Mouse (Mus musculus) hindbrain, embryonic 12.5 days (tissue): ENCODE results near the gene Copz2. TPM values are rescaled to one million over a fixed set of nuclear protein-coding genes. Genes with fewer than 3 reads are reported as not detected.

Source experiments
- ATAC-seq: fragments of 200-750 bp; cut with Nextera tagmentation; 2 replicates; pipeline ENCODE4 v1.8.0; 2017; ENCODE audit warnings: moderate TSS enrichment; ENCODE audit not compliant: low FRiP score
- H3K27ac ChIP-seq: fragments of 300-500 bp; sonication (generic); 2 replicates; pipeline ENCODE4 v1.5.1; 2016; ENCODE audit warnings: mild to moderate bottlenecking
- H3K27me3 ChIP-seq: fragments of 300-500 bp; sonication (generic); 2 replicates; pipeline ENCODE4 v1.6.1; 2016; ENCODE audit warnings: mild to moderate bottlenecking
- H3K36me3 ChIP-seq: fragments of 300-500 bp; sonication (generic); 2 replicates; pipeline ENCODE4 v1.6.1; 2016; ENCODE audit warnings: mild to moderate bottlenecking
- H3K4me1 ChIP-seq: fragments of 300-500 bp; sonication (generic); 2 replicates; pipeline ENCODE4 v1.6.1; 2016
- H3K4me2 ChIP-seq: fragments of 300-500 bp; sonication (generic); replicated peaks from 2 replicates; pipeline ENCODE4 v1.6.1; 2016; ENCODE audit warnings: mild to moderate bottlenecking
- H3K4me3 ChIP-seq: fragments of 300-500 bp; sonication (generic); 2 replicates; pipeline ENCODE4 v1.5.1; 2016; ENCODE audit warnings: mild to moderate bottlenecking
- H3K9ac ChIP-seq: fragments of 300-500 bp; sonication (generic); 2 replicates; pipeline ENCODE4 v1.6.1; 2016; ENCODE audit warnings: mild to moderate bottlenecking, moderate library complexity
- H3K9me3 ChIP-seq: fragments of 300-500 bp; sonication (generic); replicated peaks from 2 replicates; pipeline ENCODE4 v1.6.1; 2016; ENCODE audit warnings: mild to moderate bottlenecking
- WGBS: fragments of 180-500 bp; shearing (Covaris S2); methylation state at CpG from one replicate; pipeline ENCODE4 v1.1.7; 2016; 5-methylcytosine and 5-hydroxymethylcytosine counted together
- polyA plus RNA-seq: library from polyadenylated mRNA; unstranded; fragments of >200 nt; fragmentation: Nextera tagmentation; extraction: Ambion mirVana; gene quantifications from 2 replicates; pipeline ENCODE4 v1.2.1, GENCODE M21; 2016

Gene Copz2
- polyA plus RNA-seq, 1 experiment from 2014 or later: 56.5 TPM

- Histone ChIP-seq H3K4me3 (peak overlapping the region; percentile 87), H3K4me2 (peak overlapping the region; percentile 60), H3K27me3 (no peaks in the 10 kb centered on the region), H3K4me1 (peaks cover 37% of the 10 kb centered on the region), H3K9ac (peak overlapping the region; percentile 67), H3K27ac (peak overlapping the region; percentile 96), H3K36me3 (peaks cover 16% of the 10 kb centered on the region), H3K9me3 (no peaks in the 10 kb centered on the region)
- no peak for ATAC-seq
- 23% methylated on average over 13 of the region's 13 CpGs for WGBS
Measured at GRCm38 (mm10) chr11:96830539-96831216, 19.0 kb upstream of the Copz2 start.

GRCm38 (mm10) chr11:96831516-96831915 lies 18.2 kb upstream of the Copz2 start:
- no peak overlapping the region for H3K4me2 ChIP-seq
- WGBS: 75% methylated on average over 4 of the region's 4 CpGs
- H3K4me3 ChIP-seq: no peak overlapping the region
- no peaks in the 10 kb centered on the region for H3K9me3 ChIP-seq
- H3K4me1 ChIP-seq: peaks cover 29% of the 10 kb centered on the region
- H3K27me3 ChIP-seq: no peaks in the 10 kb centered on the region
- no peak overlapping the region for H3K27ac ChIP-seq
- H3K36me3 ChIP-seq: peaks cover 14% of the 10 kb centered on the region
- no peak for ATAC-seq
- H3K9ac ChIP-seq: no peak overlapping the region

GRCm38 (mm10) chr11:96832541-96832940 lies 17.1 kb upstream of the Copz2 start:
- WGBS: 89% methylated on average over 3 of the region's 3 CpGs

GRCm38 (mm10) chr11:96832973-96833372 lies 16.7 kb upstream of the Copz2 start:
- 63% methylated on average over 2 of the region's 2 CpGs for WGBS
- H3K36me3 ChIP-seq: no peaks in the 10 kb centered on the region

More at GRCm38 (mm10) chr11:96832541-96832940, 17.1 kb upstream of the Copz2 start:
- no peak overlapping the region for H3K4me2 ChIP-seq
- H3K4me1 ChIP-seq: peaks cover 19% of the 10 kb centered on the region
- no peak overlapping the region for H3K27ac ChIP-seq
- no peaks in the 10 kb centered on the region for H3K9me3 ChIP-seq
- no peaks in the 10 kb centered on the region for H3K27me3 ChIP-seq
- no peak overlapping the region for H3K4me3 ChIP-seq
- no peak for ATAC-seq
- H3K36me3 ChIP-seq: peaks cover 3% of the 10 kb centered on the region; the same call in 1 of the 2 replicates
- H3K9ac ChIP-seq: no peak overlapping the region

GRCm38 (mm10) chr11:96834127-96834526 lies 15.5 kb upstream of the Copz2 start:
- H3K4me3 ChIP-seq: no peak overlapping the region
- ATAC-seq: no peak
- H3K36me3 ChIP-seq: no peaks in the 10 kb centered on the region
- H3K9me3 ChIP-seq: no peaks in the 10 kb centered on the region
- no peak overlapping the region for H3K9ac ChIP-seq
- H3K4me2 ChIP-seq: no peak overlapping the region
- H3K4me1 ChIP-seq: peaks cover 4% of the 10 kb centered on the region
- H3K27ac ChIP-seq: no peak overlapping the region
- 92% methylated on average over 1 of the region's 1 CpGs for WGBS
- H3K27me3 ChIP-seq: 0 out of 2 replicates have a peak, but pooled peaks cover 3% of the 10 kb centered on the region

More at GRCm38 (mm10) chr11:96832973-96833372, 16.7 kb upstream of the Copz2 start:
- no peak overlapping the region for H3K4me2 ChIP-seq
- H3K27me3 ChIP-seq: no peaks in the 10 kb centered on the region
- ATAC-seq: no peak
- no peak overlapping the region for H3K4me3 ChIP-seq
- H3K9me3 ChIP-seq: no peaks in the 10 kb centered on the region
- peaks cover 14% of the 10 kb centered on the region for H3K4me1 ChIP-seq
- no peak overlapping the region for H3K27ac ChIP-seq
- H3K9ac ChIP-seq: no peak overlapping the region

GRCm38 (mm10) chr11:96837298-96837697 lies 12.4 kb upstream of the Copz2 start:
- H3K4me2 ChIP-seq: no peak overlapping the region
- 32% methylated on average over 9 of the region's 9 CpGs for whole genome bisulfite sequencing
- ATAC-seq: no peak
- 0 out of 2 replicates have a peak, but pooled peaks cover 3% of the 10 kb centered on the region for H3K27me3 ChIP-seq
- H3K9ac ChIP-seq: peak overlapping the region; percentile 4; the same call in 1 of the 2 replicates
- no peak overlapping the region for H3K4me3 ChIP-seq
- H3K9me3 ChIP-seq: no peaks in the 10 kb centered on the region
- H3K36me3 ChIP-seq: no peaks in the 10 kb centered on the region
- H3K27ac ChIP-seq: no peak overlapping the region
- peaks cover 3% of the 10 kb centered on the region; the same call in 1 of the 2 replicates for H3K4me1 ChIP-seq

- no peaks in the 10 kb centered on the region for H3K36me3 ChIP-seq
- 68% methylated on average over 4 of the region's 4 CpGs for WGBS
Measured at GRCm38 (mm10) chr11:96838341-96838740, 11.3 kb upstream of the Copz2 start.

GRCm38 (mm10) chr11:96839428-96839827 lies 10.2 kb upstream of the Copz2 start:
- Histone ChIP-seq H3K27ac (no peak overlapping the region), H3K9ac (no peak overlapping the region), H3K9me3 (no peaks in the 10 kb centered on the region), H3K4me1 (peaks cover 3% of the 10 kb centered on the region; the same call in 1 of the 2 replicates), H3K36me3 (no peaks in the 10 kb centered on the region), H3K4me2 (no peak overlapping the region), H3K27me3 (0 out of 2 replicates have a peak, but pooled peaks cover 3% of the 10 kb centered on the region), H3K4me3 (no peak overlapping the region)
- no peak for ATAC-seq
- WGBS: 79% methylated on average over 7 of the region's 7 CpGs

More at GRCm38 (mm10) chr11:96838341-96838740, 11.3 kb upstream of the Copz2 start:
- Histone ChIP-seq H3K4me2 (no peak overlapping the region), H3K4me3 (no peak overlapping the region), H3K9me3 (no peaks in the 10 kb centered on the region), H3K4me1 (peaks cover 3% of the 10 kb centered on the region; the same call in 1 of the 2 replicates), H3K27ac (no peak overlapping the region), H3K9ac (no peak overlapping the region), H3K27me3 (0 out of 2 replicates have a peak, but pooled peaks cover 3% of the 10 kb centered on the region)
- ATAC-seq: no peak

- H3K9ac ChIP-seq: no peak overlapping the region
- 78% methylated on average over 3 of the region's 3 CpGs for WGBS
- H3K27ac ChIP-seq: no peak overlapping the region
Measured at GRCm38 (mm10) chr11:96839877-96840276, 9.8 kb upstream of the Copz2 start.

GRCm38 (mm10) chr11:96840290-96840689 lies 9.4 kb upstream of the Copz2 start:
- Histone ChIP-seq H3K36me3 (no peaks in the 10 kb centered on the region), H3K4me3 (no peak overlapping the region), H3K27ac (no peak overlapping the region), H3K4me1 (peaks cover 3% of the 10 kb centered on the region; the same call in 1 of the 2 replicates), H3K4me2 (no peak overlapping the region), H3K27me3 (0 out of 2 replicates have a peak, but pooled peaks cover 3% of the 10 kb centered on the region), H3K9ac (no peak overlapping the region), H3K9me3 (no peaks in the 10 kb centered on the region)
- 40% methylated on average over 8 of the region's 8 CpGs for whole genome bisulfite sequencing
- ATAC-seq: no peak

More at GRCm38 (mm10) chr11:96839877-96840276, 9.8 kb upstream of the Copz2 start:
- H3K4me1 ChIP-seq: peaks cover 3% of the 10 kb centered on the region; the same call in 1 of the 2 replicates
- H3K36me3 ChIP-seq: no peaks in the 10 kb centered on the region
- no peak for ATAC-seq
- H3K4me2 ChIP-seq: no peak overlapping the region
- H3K9me3 ChIP-seq: no peaks in the 10 kb centered on the region
- 0 out of 2 replicates have a peak, but pooled peaks cover 3% of the 10 kb centered on the region for H3K27me3 ChIP-seq
- no peak overlapping the region for H3K4me3 ChIP-seq

GRCm38 (mm10) chr11:96843627-96844026 lies 6.0 kb upstream of the Copz2 start:
- Histone ChIP-seq H3K36me3 (no peaks in the 10 kb centered on the region), H3K9ac (no peak overlapping the region), H3K9me3 (no peaks in the 10 kb centered on the region), H3K4me1 (peaks cover 5% of the 10 kb centered on the region; the same call in 1 of the 2 replicates), H3K27me3 (0 out of 2 replicates have a peak, but pooled peaks cover 3% of the 10 kb centered on the region), H3K4me2 (no peak overlapping the region), H3K4me3 (no peak overlapping the region), H3K27ac (no peak overlapping the region)
- ATAC-seq: no peak
- WGBS: 64% methylated on average over 3 of the region's 3 CpGs

- WGBS: 42% methylated on average over 3 of the region's 3 CpGs
- Histone ChIP-seq H3K4me2 (no peak overlapping the region), H3K36me3 (no peaks in the 10 kb centered on the region), H3K4me3 (no peak overlapping the region), H3K4me1 (peaks cover 17% of the 10 kb centered on the region), H3K27me3 (peaks cover 16% of the 10 kb centered on the region), H3K27ac (no peak overlapping the region), H3K9me3 (no peaks in the 10 kb centered on the region), H3K9ac (no peak overlapping the region)
- ATAC-seq: no peak; the same call in 1 of the 2 replicates
Measured at GRCm38 (mm10) chr11:96847240-96847639, 2.4 kb upstream of the Copz2 start.
